Comparison of ENCODE assay signal across 8 mouse cellular contexts in the genomic region with DNA sequence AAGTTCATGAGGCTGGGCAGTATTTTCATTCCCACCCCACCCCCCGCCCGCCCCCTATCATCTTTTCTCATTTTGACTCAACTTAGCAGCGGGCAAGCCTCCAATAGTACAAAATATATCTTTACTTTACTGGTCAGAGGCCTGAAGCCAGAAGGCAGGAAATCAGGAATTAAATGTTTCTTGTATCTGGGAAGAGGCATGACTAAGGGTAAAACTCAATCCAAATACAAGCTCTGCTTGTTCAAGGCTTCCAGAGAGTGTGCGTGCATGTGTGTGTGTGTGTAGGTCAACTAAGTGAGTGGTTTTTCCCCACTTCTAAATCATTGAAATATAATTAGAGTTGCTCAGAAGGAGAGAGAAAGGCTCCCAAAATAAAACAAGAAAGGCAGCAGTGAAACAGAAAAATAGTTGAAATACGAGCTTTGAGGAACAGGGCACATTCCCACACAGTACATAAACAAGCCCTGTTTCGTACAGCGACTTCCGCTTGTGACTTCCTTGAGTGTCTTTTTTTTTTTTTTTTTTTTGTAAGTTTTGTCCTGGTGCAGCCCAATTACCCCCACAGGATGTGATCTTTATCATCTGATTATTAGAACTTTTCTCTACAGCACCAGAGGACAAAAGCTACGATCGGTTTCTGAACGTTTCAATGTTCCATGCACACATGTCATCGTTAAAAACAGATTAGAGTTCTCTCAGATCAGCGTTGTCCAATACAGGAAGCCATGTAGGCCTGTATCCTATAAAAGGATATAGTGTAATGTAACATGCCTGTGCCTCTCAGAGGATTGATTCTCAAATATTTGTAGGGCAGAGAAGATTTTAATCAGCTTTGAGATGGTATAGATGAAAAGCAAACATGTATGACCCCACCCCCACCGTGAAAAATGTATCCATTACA.
DNase-seq lines count a peak whose midpoint lies in the region; ATAC-seq and TF ChIP-seq lines count a peak whose summit lies in the region.

No protein-coding gene starts in this region.

- peaks cover 28% of the 10 kb centered on the region for H3K36me3 ChIP-seq in kidney, embryonic 15.5 days
- peaks cover 13% of the 10 kb centered on the region; the same call in 1 of the 2 replicates for H3K36me3 ChIP-seq in hindbrain, embryonic 12.5 days
- no peaks in the 10 kb centered on the region for H3K36me3 ChIP-seq in midbrain, embryonic 10.5 days

- H3K9me3 ChIP-seq in kidney, embryonic 15.5 days (replicated peaks): no peaks in the 10 kb centered on the region
- H3K9me3 ChIP-seq in hindbrain, embryonic 12.5 days (replicated peaks): no peaks in the 10 kb centered on the region
- no peaks in the 10 kb centered on the region for H3K9me3 ChIP-seq in midbrain, embryonic 10.5 days (replicated peaks)

- TF ChIP-seq CTCF in bone marrow macrophage, adult 2 months (IDR thresholded peaks at IDR 0.05; ENCODE audit: low read depth, low read length): no peak

- 0 out of 2 replicates have a peak, but pooled peaks have one; percentile 10 for ATAC-seq in kidney, embryonic 15.5 days (replicated peaks; ENCODE audit: low FRiP score)
- ATAC-seq in hindbrain, embryonic 12.5 days (ENCODE audit: low FRiP score): no peak

- no peak for DNase-seq in kidney, adult 11 months
- no peak for DNase-seq in midbrain, embryonic 10.5 days (ENCODE audit: low spot score)
- DNase-seq in frontal cortex, postnatal 25 days (ENCODE audit: low spot score in 2 of 2): no peak
- DNase-seq in ovary, postnatal 14 days (ENCODE audit: low spot score): no peak
- no peak for DNase-seq in cerebellum, adult 8-10 months

- H3K4me3 ChIP-seq in kidney, embryonic 15.5 days (replicated peaks): no peak overlapping the region
- H3K4me3 ChIP-seq in bone marrow macrophage, adult 2 months (ENCODE audit: insufficient read depth, low read length): peak overlapping the region; percentile 31; the same call in 1 of the 2 replicates
- H3K4me3 ChIP-seq in hindbrain, embryonic 12.5 days: no peak overlapping the region
- no peak overlapping the region for H3K4me3 ChIP-seq in midbrain, embryonic 10.5 days

- H3K27me3 ChIP-seq in kidney, embryonic 15.5 days: no peaks in the 10 kb centered on the region
- H3K27me3 ChIP-seq in hindbrain, embryonic 12.5 days: no peaks in the 10 kb centered on the region
- H3K27me3 ChIP-seq in midbrain, embryonic 10.5 days (ENCODE audit: low read depth, poor library complexity, severe bottlenecking): no peaks in the 10 kb centered on the region

- 31% methylated on average over 14 of the region's 14 CpGs for WGBS in kidney, embryonic 15.5 days
- WGBS in hindbrain, embryonic 12.5 days: 61% methylated on average over 14 of the region's 14 CpGs
- 83% methylated on average over 14 of the region's 14 CpGs for WGBS in midbrain, embryonic 10.5 days

- peaks cover 52% of the 10 kb centered on the region for H3K4me1 ChIP-seq in kidney, embryonic 15.5 days
- peaks cover 19% of the 10 kb centered on the region for H3K4me1 ChIP-seq in bone marrow macrophage, adult 2 months (ENCODE audit: control insufficient read depth, insufficient read depth, low read length)
- peaks cover 34% of the 10 kb centered on the region for H3K4me1 ChIP-seq in hindbrain, embryonic 12.5 days
- peaks cover 26% of the 10 kb centered on the region for H3K4me1 ChIP-seq in midbrain, embryonic 10.5 days

- 0 out of 2 replicates have a peak overlapping the region, but pooled peaks have one; percentile 20 for H3K4me2 ChIP-seq in kidney, embryonic 15.5 days
- no peak overlapping the region for H3K4me2 ChIP-seq in hindbrain, embryonic 12.5 days (replicated peaks)

- H3K27ac ChIP-seq in kidney, embryonic 15.5 days: peak overlapping the region; percentile 77
- H3K27ac ChIP-seq in bone marrow macrophage, adult 2 months (ENCODE audit: insufficient read depth, low read depth, low read length): peak overlapping the region; percentile 96
- peak overlapping the region; percentile 72 for H3K27ac ChIP-seq in hindbrain, embryonic 12.5 days
- peak overlapping the region; percentile 43; the same call in 1 of the 2 replicates for H3K27ac ChIP-seq in midbrain, embryonic 10.5 days (replicated peaks)

- no peak overlapping the region for H3K9ac ChIP-seq in kidney, embryonic 15.5 days
- no peak overlapping the region for H3K9ac ChIP-seq in hindbrain, embryonic 12.5 days

- no peak for TF ChIP-seq POLR2A in bone marrow macrophage, adult 2 months (IDR thresholded peaks at IDR 0.05; ENCODE audit: borderline replicate concordance, low read depth, low read length)

Comparison
In these comparisons a context has a peak if more than half of its experiments do, and no peak if none do; other contexts are left out.
1. H3K27ac ChIP-seq: peak in every context shown above with its lines; median percentile 96 in bone marrow macrophage, adult 2 months; 77 in kidney, embryonic 15.5 days; 72 in hindbrain, embryonic 12.5 days; 43 in midbrain, embryonic 10.5 days.